Mouse (Mus musculus): ENCODE measurements around the gene Prim2. TPM values are rescaled to one million over a fixed set of nuclear protein-coding genes. Genes with fewer than 3 reads are reported as not detected.
"Not testable (repeated sequence)": the region's sequence is repeated elsewhere in the genome, so short reads cannot be mapped to it uniquely, and the experiment has no call there.

The Prim2 gene
- polyA plus RNA-seq, 3 experiments from 2014 or later = 19.3 to 43.6 (median 26.0) TPM

- ATAC-seq = no peak
These were observed 18.7 kb downstream of the Prim2 start for GRCm38 (mm10) chr1:33650875-33651274.

DNA sequence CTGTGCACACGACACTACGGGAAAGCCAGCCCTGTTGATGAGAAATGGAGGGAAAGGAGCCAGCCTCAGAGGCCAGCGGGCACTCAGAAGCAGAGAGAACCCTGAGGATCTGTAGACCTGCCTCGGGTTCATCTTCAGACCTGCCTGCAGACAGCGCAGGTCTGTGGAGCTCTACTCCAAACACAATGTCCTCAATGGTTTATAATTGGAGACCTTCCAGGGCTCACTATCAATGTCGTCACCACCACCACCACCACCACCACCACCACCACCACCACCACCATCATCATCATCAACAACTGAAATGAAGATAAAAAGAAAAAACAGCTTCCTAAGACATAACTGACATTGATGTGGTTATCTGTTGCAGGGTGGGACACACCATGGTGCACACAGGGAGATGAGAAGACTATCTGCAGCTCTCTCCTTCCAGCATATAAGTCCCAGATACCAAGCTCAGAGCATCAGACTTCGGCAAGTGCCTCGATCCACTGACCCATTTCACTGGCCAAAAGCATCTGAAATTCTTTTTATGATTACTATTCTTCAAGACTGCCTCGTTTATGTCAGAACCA lies 20.0 kb downstream of the Prim2 start:
- ATAC-seq = no peak

DNA sequence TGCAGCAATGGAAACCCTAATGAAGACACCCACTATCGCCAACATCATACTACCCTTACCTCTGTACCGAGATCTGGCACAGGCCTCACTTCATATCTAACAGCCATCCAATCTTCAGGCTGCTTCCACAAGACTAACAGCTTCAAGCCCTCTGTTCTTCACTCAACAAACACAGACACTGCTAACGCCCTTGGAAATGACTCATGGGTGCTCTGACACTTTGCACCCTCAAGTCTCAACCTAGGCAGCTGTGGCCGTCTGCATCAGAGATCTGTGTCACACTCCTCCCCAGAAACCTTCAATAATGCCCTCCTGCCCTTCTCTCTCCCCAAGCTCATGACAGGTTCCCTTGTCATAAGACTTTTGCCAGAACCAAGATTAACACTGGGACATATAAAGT lies 20.6 kb downstream of the Prim2 start:
- ATAC-seq = no peak

DNA sequence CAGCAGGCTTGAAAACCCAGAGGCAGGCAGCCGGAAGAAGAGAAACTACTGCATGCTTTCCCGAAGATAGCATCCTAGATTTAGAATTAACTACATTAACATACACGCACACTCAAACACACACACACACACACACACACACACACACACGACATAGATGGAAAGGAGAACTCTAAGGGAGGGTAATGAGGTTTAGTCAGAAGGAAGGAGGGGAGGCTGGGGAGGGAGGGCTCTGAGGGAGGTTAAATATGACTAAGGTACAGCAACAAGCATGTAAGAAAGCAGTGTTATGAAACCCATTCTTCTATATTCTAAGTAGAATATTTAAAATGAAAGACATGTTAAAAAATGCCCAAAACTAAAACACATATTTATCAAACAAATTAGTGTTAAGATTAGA lies 21.9 kb downstream of the Prim2 start:
- ATAC-seq = no peak

DNA sequence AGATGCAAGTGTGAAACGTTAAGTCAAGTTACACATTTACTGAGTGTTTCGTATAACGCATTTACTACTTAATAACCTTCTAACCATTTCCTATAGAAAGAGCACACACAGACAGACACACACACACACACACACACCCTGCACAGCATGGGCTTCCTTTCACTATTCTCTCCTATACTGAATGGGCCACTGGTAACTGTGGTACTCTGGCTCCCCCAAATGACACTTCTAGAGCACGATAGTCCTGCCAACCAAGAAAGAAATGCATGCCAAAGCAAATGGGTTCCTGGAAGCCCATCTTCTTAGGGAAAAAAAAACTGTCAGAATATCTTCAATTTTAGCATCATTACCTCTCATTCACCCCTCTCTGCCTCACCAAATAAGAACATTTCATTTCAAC lies 22.4 kb downstream of the Prim2 start:
- ATAC-seq = no peak

DNA sequence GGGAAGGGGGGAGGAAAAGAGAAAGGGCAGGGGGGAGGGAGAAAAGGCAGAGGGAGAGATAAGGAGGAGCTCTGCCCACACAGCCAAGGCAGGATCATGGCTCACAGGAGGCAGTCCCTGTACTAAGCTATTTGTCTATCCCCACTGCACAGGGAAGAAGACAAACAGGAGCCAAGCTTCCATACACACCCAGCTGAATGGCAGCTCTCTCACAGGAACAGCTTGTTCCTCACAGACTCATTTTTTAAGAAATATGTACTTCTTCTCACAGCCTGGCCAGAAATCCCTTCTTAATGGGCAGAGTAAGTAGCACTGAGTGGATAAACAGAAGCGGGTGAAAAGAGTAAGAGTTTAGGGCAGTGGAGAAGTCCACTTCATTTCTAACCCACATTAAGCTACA lies 23.9 kb downstream of the Prim2 start:
- no peak for ATAC-seq

DNA sequence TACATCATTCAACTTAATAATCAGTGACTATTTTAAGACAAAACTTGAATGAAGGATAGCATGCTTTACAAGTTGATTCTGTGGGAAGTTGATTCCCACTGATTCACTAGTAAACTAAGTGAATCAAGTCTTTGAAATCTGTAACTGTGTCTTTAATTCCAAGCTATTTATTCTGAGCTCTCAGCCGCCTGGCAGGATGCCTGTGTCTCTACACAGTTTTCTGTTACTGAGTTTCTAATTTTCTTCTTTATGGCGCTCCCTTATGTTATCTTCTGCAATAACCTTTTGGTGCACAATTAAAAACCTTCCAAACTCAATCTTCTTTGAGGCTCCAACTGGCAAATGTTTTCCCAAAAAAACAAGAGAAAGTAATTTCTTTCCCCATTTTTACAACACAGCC lies 28.5 kb downstream of the Prim2 start:
- ATAC-seq = no peak

DNA sequence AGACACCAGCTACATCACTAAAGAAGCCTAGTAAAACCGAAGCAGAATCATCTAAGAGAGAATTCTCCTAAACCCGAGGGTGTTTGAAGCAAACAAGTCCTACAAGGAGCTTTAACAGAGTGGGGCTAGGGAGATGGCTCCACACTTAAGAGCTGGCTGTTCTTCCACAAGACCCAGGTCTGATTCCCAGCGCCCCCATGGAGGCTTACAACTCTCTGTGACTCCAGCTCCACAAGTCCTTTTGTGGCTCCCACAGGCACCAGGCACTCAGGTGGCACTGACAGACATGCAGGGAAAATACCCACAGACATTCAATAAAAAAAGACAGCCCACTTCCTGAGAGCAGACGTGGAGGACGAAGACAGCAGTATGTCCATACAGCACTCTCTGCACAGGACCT lies 29.5 kb downstream of the Prim2 start:
- ATAC-seq = no peak

DNA sequence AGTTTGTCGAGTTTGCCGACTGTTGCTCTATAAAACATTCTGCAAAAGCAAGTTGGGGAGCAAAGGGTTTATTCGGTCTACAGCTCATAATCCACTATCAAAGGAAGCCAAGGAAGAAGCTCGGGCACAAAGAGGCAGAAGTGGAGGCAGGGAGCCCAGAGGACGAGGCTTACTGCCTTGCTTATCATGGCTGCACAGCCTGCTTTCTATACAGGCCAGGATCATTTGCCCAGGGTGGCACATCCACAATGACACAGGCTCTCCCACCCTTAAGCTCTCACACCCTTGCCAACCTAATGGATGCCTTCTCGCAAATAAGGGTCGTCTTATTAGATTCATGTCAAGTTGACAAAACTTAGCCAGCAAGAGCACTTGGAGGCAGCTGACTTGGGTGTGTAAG lies 30.4 kb downstream of the Prim2 start:
- no peak for ATAC-seq

GRCm38 (mm10) chr1:33637827-33638226 lies 31.8 kb downstream of the Prim2 start:
- ATAC-seq = no peak

GRCm38 (mm10) chr1:33636421-33637195 lies 33.0 kb downstream of the Prim2 start:
- no peak for ATAC-seq

DNA sequence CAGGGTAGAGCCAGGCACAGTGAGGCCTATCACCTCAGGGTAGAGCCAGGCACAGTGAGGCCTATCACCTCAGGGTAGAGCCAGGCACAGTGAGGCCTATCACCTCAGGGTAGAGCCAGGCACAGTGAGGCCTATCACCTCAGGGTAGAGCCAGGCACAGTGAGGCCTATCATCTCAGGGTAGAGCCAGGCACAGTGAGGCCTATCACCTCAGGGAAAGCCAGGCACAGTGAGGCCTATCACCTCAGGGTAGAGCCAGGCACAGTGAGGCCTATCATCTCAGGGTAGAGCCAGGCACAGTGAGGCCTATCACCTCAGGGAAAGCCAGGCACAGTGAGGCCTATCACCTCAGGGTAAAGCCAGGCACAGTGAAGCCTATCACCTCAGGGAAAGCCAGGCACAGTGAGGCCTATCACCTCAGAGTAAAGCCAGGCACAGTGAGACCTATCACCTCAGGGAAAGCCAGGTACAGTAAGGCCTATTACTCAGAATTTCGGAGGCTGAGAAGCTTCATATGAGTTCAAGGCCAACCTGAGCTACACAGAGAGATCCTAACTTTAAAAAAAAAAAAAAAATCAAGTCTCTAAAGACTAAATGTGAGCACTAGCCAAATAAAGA lies 38.5 kb downstream of the Prim2 start:
- not testable (repeated sequence) for ATAC-seq

- no peak for ATAC-seq
These were observed 41.8 kb downstream of the Prim2 start for GRCm38 (mm10) chr1:33627803-33628202.

DNA sequence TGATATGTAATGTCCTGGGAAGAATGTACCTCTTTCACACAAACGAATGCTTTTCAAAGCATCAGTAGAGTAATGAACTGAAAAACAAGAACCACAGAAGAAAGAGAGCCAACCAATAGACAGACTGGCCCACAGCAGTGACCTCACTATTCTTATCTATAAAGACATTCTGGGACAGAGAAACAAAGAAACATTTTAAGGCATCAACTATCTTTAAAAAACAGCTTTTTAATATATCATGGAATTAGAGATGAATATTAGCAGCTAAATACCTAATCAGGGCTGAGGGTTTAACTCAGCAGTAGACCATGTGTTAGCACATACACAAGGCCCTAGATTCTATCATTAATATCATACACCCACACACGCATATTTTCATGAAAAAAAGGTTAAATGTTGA lies 42.5 kb downstream of the Prim2 start:
- no peak for ATAC-seq

GRCm38 (mm10) chr1:33624900-33625299 lies 44.7 kb downstream of the Prim2 start:
- ATAC-seq = no peak

GRCm38 (mm10) chr1:33624441-33624840 lies 45.2 kb downstream of the Prim2 start:
- no peak for ATAC-seq

- ATAC-seq = no peak
These were observed 47.8 kb downstream of the Prim2 start for GRCm38 (mm10) chr1:33621791-33622190.

GRCm38 (mm10) chr1:33620091-33620788 lies 49.4 kb downstream of the Prim2 start:
- no peak for ATAC-seq

- not testable (repeated sequence) for ATAC-seq
These were observed 53.0 kb downstream of the Prim2 start for GRCm38 (mm10) chr1:33616642-33617041.

DNA sequence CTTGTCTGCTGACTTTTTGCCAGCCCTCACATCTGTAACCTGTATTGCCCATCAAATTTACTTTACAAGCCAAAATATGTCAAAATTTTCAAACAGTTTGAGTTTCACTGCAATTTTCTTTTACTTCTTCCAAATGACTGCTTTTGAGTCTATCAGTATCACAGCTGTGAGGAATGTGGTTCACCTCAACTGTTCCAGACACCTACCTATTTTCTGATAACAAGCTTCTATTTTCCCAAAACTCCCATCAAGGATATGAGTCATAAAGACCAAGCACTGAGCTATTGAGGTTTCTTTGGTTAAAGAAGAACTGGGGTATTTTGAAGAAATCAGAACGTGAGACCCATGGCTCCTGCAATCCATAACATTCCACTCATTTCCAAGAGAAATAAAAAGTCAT lies 57.5 kb downstream of the Prim2 start:
- no peak for ATAC-seq

- no peak for ATAC-seq
These were observed 59.4 kb downstream of the Prim2 start for GRCm38 (mm10) chr1:33610026-33610721.

DNA sequence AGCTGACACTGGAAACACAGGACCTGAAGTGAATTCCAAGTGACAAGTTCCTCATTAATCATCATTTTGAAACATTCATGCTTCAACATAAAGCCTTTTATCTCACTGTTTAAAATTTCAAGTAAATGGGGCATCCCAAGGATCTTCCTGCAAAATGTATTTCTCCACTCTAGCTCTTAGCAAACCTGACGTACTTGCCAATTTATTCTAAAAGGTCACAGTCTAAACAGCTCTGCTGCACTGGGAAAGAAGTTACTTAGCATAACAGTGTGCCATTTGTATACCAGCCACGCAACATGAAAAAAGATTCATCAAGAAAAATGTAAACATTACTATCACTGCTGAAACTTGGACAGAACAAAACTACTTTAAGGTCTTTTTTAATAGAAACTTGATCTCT lies 61.5 kb downstream of the Prim2 start:
- ATAC-seq = no peak

All from inflammation-experienced regulatory T-cells, adult 6 months (primary cell).